Mouse (Mus musculus): ENCODE results near the gene Smagp.

GRCm38 (mm10) chr15:100683041-100683440, 46.3 kb upstream of the Smagp start:
- TF ChIP-seq CTCF (IDR thresholded peaks at IDR 0.05; ENCODE audit: low read depth) (peak; percentile 94), EP300 (IDR thresholded peaks at IDR 0.05; ENCODE audit: low read depth) (no peak)

Data from heart, postnatal 0 days (tissue).